ENCODE assay signal across 19 mouse cellular contexts in genomic region chr4:47150806-47151205, GRCm38 (mm10). TPM values are rescaled to one million over a fixed set of nuclear protein-coding genes. Genes with fewer than 3 reads are reported as not detected.
A peak's percentile ranks its signal among the peaks of the same experiment; 100 is the strongest.
DNase-seq lines count a peak whose midpoint lies in the region; ATAC-seq and TF ChIP-seq lines count a peak whose summit lies in the region.
"Had no signal": no experiment of that assay in that cellular context is flagged by ENCODE, and none has a peak within 500 bp of the region (broad histone marks: within the 10 kb centered on the region; RNA-seq: fewer than 3 reads in every experiment).

No protein-coding gene starts in this region.

- no peak for ATAC-seq in heart, embryonic 15.5 days (replicated peaks; ENCODE audit: insufficient number of reproducible peaks, insufficient read depth, low FRiP score, low read depth)
- ATAC-seq in kidney, postnatal 0 days (replicated peaks; ENCODE audit: low FRiP score, low read depth) = no peak
- no peak for ATAC-seq in stomach, embryonic 15.5 days (ENCODE audit: insufficient read depth, low FRiP score, low read depth)
- ATAC-seq in granulocyte monocyte progenitor cell, adult 5-6 weeks (replicated peaks; ENCODE audit: poor library complexity, severe bottlenecking) = no peak
- no peak for ATAC-seq in lung, postnatal 0 days
- ATAC-seq: forebrain, embryonic 14.5 days; hindbrain, embryonic 16.5 days; inflammation-experienced regulatory T-cells, adult 6 months had no signal

- no peak overlapping the region for H3K9ac ChIP-seq in heart, embryonic 15.5 days
- H3K9ac ChIP-seq in kidney, postnatal 0 days (ENCODE audit: low read depth, low read length) = no peak overlapping the region
- H3K9ac ChIP-seq in stomach, embryonic 15.5 days = no peak overlapping the region
- H3K9ac ChIP-seq in lung, postnatal 0 days (replicated peaks; ENCODE audit: low read depth) = no peak overlapping the region
- H3K9ac ChIP-seq: embryonic facial prominence, embryonic 13.5 days; hindbrain, embryonic 12.5 days had no signal

- no peaks in the 10 kb centered on the region; the same call in 1 of the 2 replicates for H3K9me3 ChIP-seq in heart, embryonic 15.5 days (replicated peaks)
- no peaks in the 10 kb centered on the region for H3K9me3 ChIP-seq in kidney, postnatal 0 days (replicated peaks; ENCODE audit: low read length)
- H3K9me3 ChIP-seq in stomach, embryonic 15.5 days = no peaks in the 10 kb centered on the region
- no peaks in the 10 kb centered on the region for H3K9me3 ChIP-seq in lung, postnatal 0 days (ENCODE audit: low read length)
- H3K9me3 ChIP-seq: embryonic facial prominence, embryonic 13.5 days; forebrain, embryonic 10.5 days; hindbrain, embryonic 12.5 days had no signal

- no peak overlapping the region for H3K4me2 ChIP-seq in heart, embryonic 15.5 days
- H3K4me2 ChIP-seq in kidney, postnatal 0 days (ENCODE audit: low read length) = no peak overlapping the region
- no peak overlapping the region for H3K4me2 ChIP-seq in stomach, embryonic 15.5 days
- no peak overlapping the region for H3K4me2 ChIP-seq in lung, postnatal 0 days (replicated peaks; ENCODE audit: low read depth, low read length)
- H3K4me2 ChIP-seq: embryonic facial prominence, embryonic 13.5 days; heart, embryonic 11.5 days; hindbrain, embryonic 12.5 days had no signal

- H3K27me3 ChIP-seq in heart, embryonic 15.5 days = no peaks in the 10 kb centered on the region
- H3K27me3 ChIP-seq in kidney, postnatal 0 days (ENCODE audit: insufficient read depth, low read length) = no peaks in the 10 kb centered on the region
- no peaks in the 10 kb centered on the region for H3K27me3 ChIP-seq in stomach, embryonic 15.5 days (replicated peaks)
- no peaks in the 10 kb centered on the region for H3K27me3 ChIP-seq in lung, postnatal 0 days (replicated peaks; ENCODE audit: insufficient read depth, low read length)
- H3K27me3 ChIP-seq: embryonic facial prominence, embryonic 13.5 days; hindbrain, embryonic 12.5 days had no signal

- no peak overlapping the region for H3K4me3 ChIP-seq in heart, embryonic 15.5 days
- H3K4me3 ChIP-seq in kidney, postnatal 0 days (replicated peaks; ENCODE audit: low read depth, low read length) = no peak overlapping the region
- H3K4me3 ChIP-seq in stomach, embryonic 15.5 days (replicated peaks) = no peak overlapping the region
- H3K4me3 ChIP-seq in lung, postnatal 0 days (ENCODE audit: low read depth, low read length) = no peak overlapping the region
- H3K4me3 ChIP-seq: embryonic facial prominence, embryonic 13.5 days; forebrain, embryonic 10.5 days; hindbrain, embryonic 12.5 days had no signal

- intact Hi-C loops in heart, postnatal 10 days (cut with DNase I) = loop anchor here (2.0 kb wide), 1 partner anchor 58 kb away; the partner anchor contains the start of gene Col15a1

- no peak for TF ChIP-seq CTCF in kidney, postnatal 0 days (IDR thresholded peaks at IDR 0.05; ENCODE audit: low read depth)
- no peak for TF ChIP-seq CTCF in lung, postnatal 0 days (IDR thresholded peaks at IDR 0.05)

- H3K4me1 ChIP-seq in heart, embryonic 15.5 days (replicated peaks) = peaks cover 22% of the 10 kb centered on the region
- peaks cover 14% of the 10 kb centered on the region for H3K4me1 ChIP-seq in kidney, postnatal 0 days (replicated peaks; ENCODE audit: insufficient read depth, low read length)
- 0 out of 2 replicates have a peak, but pooled peaks cover 5% of the 10 kb centered on the region for H3K4me1 ChIP-seq in stomach, embryonic 15.5 days
- peaks cover 7% of the 10 kb centered on the region; the same call in 1 of the 2 replicates for H3K4me1 ChIP-seq in lung, postnatal 0 days (ENCODE audit: insufficient read depth, low read depth, low read length)
- H3K4me1 ChIP-seq: hindbrain, embryonic 12.5 days had no signal

- 0 out of 2 replicates have a peak overlapping the region, but pooled peaks have one; percentile 29 for H3K27ac ChIP-seq in heart, embryonic 15.5 days
- peak overlapping the region; percentile 27 for H3K27ac ChIP-seq in kidney, postnatal 0 days
- peak overlapping the region; percentile 63; the same call in 1 of the 2 replicates for H3K27ac ChIP-seq in stomach, embryonic 15.5 days
- no peak overlapping the region for H3K27ac ChIP-seq in lung, postnatal 0 days (ENCODE audit: low read length)
- H3K27ac ChIP-seq: embryonic facial prominence, embryonic 13.5 days; forebrain, embryonic 10.5 days; hindbrain, embryonic 12.5 days had no signal

- no peak for DNase-seq in heart, postnatal 10 days
- no peak for DNase-seq in kidney, postnatal 0 days (ENCODE audit: low spot score)
- DNase-seq in kidney, adult 11 months = no peak
- no peak for DNase-seq in lung, postnatal 0 days (ENCODE audit: low spot score)
- DNase-seq: adrenal gland, adult 2 months; adrenal gland, postnatal 25 days; cerebellum, adult 18-20 months; cerebellum, adult 9-11 months; cerebellum, postnatal 36 days had no signal

- 81% methylated on average over 3 of the region's 3 CpGs for WGBS in heart, embryonic 15.5 days
- 74% methylated on average over 3 of the region's 3 CpGs for WGBS in kidney, postnatal 0 days
- 86% methylated on average over 3 of the region's 3 CpGs for WGBS in stomach, embryonic 15.5 days
- 92% methylated on average over 3 of the region's 3 CpGs for WGBS in lung, postnatal 0 days

- no peaks in the 10 kb centered on the region for H3K36me3 ChIP-seq in heart, embryonic 15.5 days
- H3K36me3 ChIP-seq in kidney, postnatal 0 days (ENCODE audit: insufficient read depth, low read length) = no peaks in the 10 kb centered on the region
- no peaks in the 10 kb centered on the region for H3K36me3 ChIP-seq in stomach, embryonic 15.5 days
- no peaks in the 10 kb centered on the region for H3K36me3 ChIP-seq in lung, postnatal 0 days (ENCODE audit: insufficient read depth, low read length)
- H3K36me3 ChIP-seq: embryonic facial prominence, embryonic 13.5 days; forebrain, embryonic 10.5 days; hindbrain, embryonic 12.5 days had no signal

- no peak for TF ChIP-seq EP300 in lung, postnatal 0 days (IDR thresholded peaks at IDR 0.05)

RNA-seq across cellular contexts. Expression of gene Col15a1, which starts 57.2 kb away (rescaled TPM):
- 12.9 and 15.0 TPM in 2 replicates for polyA plus RNA-seq in heart, embryonic 15.5 days (2015; fragmentation: Nextera tagmentation; extraction: Ambion mirVana)
- 100 to 1,000 TPM; 315 to 324 TPM for total RNA-seq in heart, postnatal 10 days (2021)
- polyA plus RNA-seq in kidney, postnatal 0 days (2015; fragmentation: Nextera tagmentation; extraction: Ambion mirVana) = 46.5 and 51.7 TPM in 2 replicates
- 23.1 and 23.7 TPM in 2 replicates for polyA plus RNA-seq in stomach, embryonic 15.5 days (2015; fragmentation: Nextera tagmentation; extraction: Ambion mirVana)
- total RNA-seq in granulocyte monocyte progenitor cell, adult 5-6 weeks (2014; fragmentation: Nextera tagmentation) = not detected in 2 replicates
- total RNA-seq in granulocyte monocyte progenitor cell, adult 5-6 weeks (2017) = not detected in 2 replicates
- polyA plus RNA-seq in lung, postnatal 0 days (2015; fragmentation: Nextera tagmentation; extraction: Ambion mirVana) = 4.9 and 6.0 TPM in 2 replicates

RNA-seq across cellular contexts. Expression of gene Galnt12, which starts 59.1 kb away (rescaled TPM):
- 2.1 and 5.1 TPM in 2 replicates for polyA plus RNA-seq in heart, embryonic 15.5 days (2015; fragmentation: Nextera tagmentation; extraction: Ambion mirVana)
- under 1 TPM; 0.62 to 0.96 TPM for total RNA-seq in heart, postnatal 10 days (2021)
- 10.2 and 11.2 TPM in 2 replicates for polyA plus RNA-seq in kidney, postnatal 0 days (2015; fragmentation: Nextera tagmentation; extraction: Ambion mirVana)
- 32.2 and 34.4 TPM in 2 replicates for polyA plus RNA-seq in stomach, embryonic 15.5 days (2015; fragmentation: Nextera tagmentation; extraction: Ambion mirVana)
- 1.7 TPM in 1 of 2 replicates, not detected in the other for total RNA-seq in granulocyte monocyte progenitor cell, adult 5-6 weeks (2014; fragmentation: Nextera tagmentation)
- total RNA-seq in granulocyte monocyte progenitor cell, adult 5-6 weeks (2017) = 0.82 and 0.98 TPM in 2 replicates
- polyA plus RNA-seq in lung, postnatal 0 days (2015; fragmentation: Nextera tagmentation; extraction: Ambion mirVana) = 2.9 and 3.2 TPM in 2 replicates
